Mouse (Mus musculus) CH12.LX (cell line): ENCODE measurements around the gene Fcer2a. TPM values are rescaled to one million over a fixed set of nuclear protein-coding genes. Genes with fewer than 3 reads are reported as not detected.

Source experiments
- DNase-seq: peaks from one replicate; pipeline ENCODE4 v3.0.0-alpha.2; 2013; ENCODE audit errors: extremely low read depth
- H3K27ac ChIP-seq: 2 replicates; pipeline ENCODE4 v1.5.1; 2012; ENCODE audit warnings: low read depth, mild to moderate bottlenecking, control low read depth, moderate library complexity; ENCODE audit not compliant: insufficient read depth
- H3K27me3 ChIP-seq: replicated peaks from 2 replicates; pipeline ENCODE3; 2012; ENCODE audit warnings: inconsistent platforms
- H3K36me3 ChIP-seq, 2 experiments: replicated peaks in 1 of 2; 2 replicates each; pipeline versions ENCODE3 to v1.6.1; 2012; ENCODE audit warnings: inconsistent platforms in 1 of 2, low read length in 1 of 2, mild to moderate bottlenecking in 1 of 2, mixed read lengths in 1 of 2, moderate library complexity in 1 of 2; ENCODE audit not compliant: control insufficient read depth in 1 of 2, insufficient read depth in 1 of 2
- H3K4me1 ChIP-seq, 2 experiments: 2 replicates each; pipeline ENCODE4 v1.6.1; 2012; ENCODE audit warnings: inconsistent platforms in 1 of 2, moderate library complexity in 1 of 2; ENCODE audit not compliant: insufficient read depth in 2 of 2, control insufficient read depth in 1 of 2
- H3K4me2 ChIP-seq: 2 replicates; pipeline ENCODE4 v1.6.1; 2012; ENCODE audit warnings: low read depth, mild to moderate bottlenecking, control low read depth; ENCODE audit not compliant: poor library complexity, insufficient read depth, severe bottlenecking
- H3K4me3 ChIP-seq, 3 experiments: fragments of 150-350 bp in 1 of 3; sonication (generic) in 1 of 3; replicated peaks in 1 of 3; 2 replicates each; pipeline versions ENCODE3 to v1.5.1; 2011 to 2012; ENCODE audit warnings: low read depth in 2 of 3, low read length in 2 of 3, mild to moderate bottlenecking in 2 of 3, moderate library complexity in 2 of 3, control low read depth in 1 of 3, improper control_type of control experiment in 1 of 3, inconsistent platforms in 1 of 3, mixed read lengths in 1 of 3; ENCODE audit not compliant: poor library complexity in 1 of 3
- H3K79me2 ChIP-seq: replicated peaks from 2 replicates; pipeline ENCODE4 v1.6.1; 2012; ENCODE audit warnings: mild to moderate bottlenecking, moderate library complexity; ENCODE audit not compliant: control insufficient read depth, poor library complexity, insufficient read depth, severe bottlenecking; ENCODE audit errors: extremely low read depth
- H3K9ac ChIP-seq: 2 replicates; pipeline ENCODE4 v1.6.1; 2012; ENCODE audit warnings: low read depth, mild to moderate bottlenecking, control low read depth, moderate library complexity; ENCODE audit not compliant: insufficient read depth
- H3K9me3 ChIP-seq: replicated peaks from 2 replicates; pipeline ENCODE3; 2012; ENCODE audit warnings: low read length, inconsistent platforms, mixed read lengths
- BHLHE40 ChIP-seq: IDR thresholded peaks from 2 replicates; pipeline ENCODE4 v1.6.1; 2011; ENCODE audit warnings: mild to moderate bottlenecking, low read depth, low read length, improper control_type of control experiment
- CHD1 ChIP-seq: IDR thresholded peaks from 2 replicates; pipeline ENCODE4 v1.6.1; 2012; ENCODE audit warnings: low read depth, low read length, improper control_type of control experiment, inconsistent platforms
- CHD2 ChIP-seq: IDR thresholded peaks from 2 replicates; pipeline ENCODE4 v1.6.1; 2011; ENCODE audit warnings: low read length, improper control_type of control experiment
- CTCF ChIP-seq, 2 experiments: IDR thresholded peaks in 1 of 2; conservative IDR thresholded peaks in 1 of 2; 2 replicates each; pipeline ENCODE4 v1.5.1; 2011 to 2012; ENCODE audit warnings: low read depth in 2 of 2, low read length in 2 of 2, improper control_type of control experiment in 1 of 2, inconsistent platforms in 1 of 2, mild to moderate bottlenecking in 1 of 2, moderate library complexity in 1 of 2
- E2F4 ChIP-seq: IDR thresholded peaks from 2 replicates; pipeline ENCODE4 v1.6.1; 2011; ENCODE audit warnings: low read depth, low read length, improper control_type of control experiment; ENCODE audit not compliant: insufficient replicate concordance
- ELF1 ChIP-seq: IDR thresholded peaks from 2 replicates; pipeline ENCODE4 v1.6.1; 2014; ENCODE audit warnings: low read depth, mild to moderate bottlenecking, inconsistent platforms, low read length, improper control_type of control experiment
- EP300 ChIP-seq: IDR thresholded peaks from 2 replicates; pipeline ENCODE4 v1.6.1; 2011; ENCODE audit warnings: low read length, improper control_type of control experiment
- HCFC1 ChIP-seq: IDR thresholded peaks from 2 replicates; pipeline ENCODE4 v1.6.1; 2012; ENCODE audit warnings: low read depth, mild to moderate bottlenecking, inconsistent platforms, low read length, improper control_type of control experiment
- JUND ChIP-seq: conservative IDR thresholded peaks from 2 replicates; pipeline ENCODE4 v1.6.1; 2011; ENCODE audit warnings: low read depth, low read length, improper control_type of control experiment
- KAT2A ChIP-seq: IDR thresholded peaks from 2 replicates; pipeline ENCODE4 v1.6.1; 2012; ENCODE audit warnings: low read length, improper control_type of control experiment, inconsistent platforms; ENCODE audit not compliant: insufficient replicate concordance
- MAX ChIP-seq: IDR thresholded peaks from 2 replicates; pipeline ENCODE4 v1.6.1; 2011; ENCODE audit warnings: low read length, improper control_type of control experiment
- MAZ ChIP-seq: IDR thresholded peaks from 2 replicates; pipeline ENCODE4 v1.6.1; 2012; ENCODE audit warnings: low read depth, mild to moderate bottlenecking, inconsistent platforms, low read length, improper control_type of control experiment, moderate library complexity
- MEF2A ChIP-seq: IDR thresholded peaks from 2 replicates; pipeline ENCODE4 v1.6.1; 2014; ENCODE audit warnings: low read depth, mild to moderate bottlenecking, inconsistent platforms, low read length, improper control_type of control experiment, borderline replicate concordance
- MXI1 ChIP-seq: IDR thresholded peaks from 2 replicates; pipeline ENCODE4 v1.6.1; 2011; ENCODE audit warnings: mild to moderate bottlenecking, low read depth, low read length, improper control_type of control experiment
- MYC ChIP-seq: IDR thresholded peaks from 2 replicates; pipeline ENCODE4 v1.6.1; 2011; ENCODE audit warnings: low read depth, mild to moderate bottlenecking, improper control_type of control experiment, low read length
- NRF1 ChIP-seq: IDR thresholded peaks from 2 replicates; pipeline ENCODE4 v1.6.1; 2014; ENCODE audit warnings: low read depth, mild to moderate bottlenecking, inconsistent platforms, low read length, improper control_type of control experiment, moderate library complexity
- POLR2AphosphoS2 ChIP-seq: IDR thresholded peaks from 2 replicates; pipeline ENCODE4 v1.6.1; 2011; ENCODE audit warnings: low read depth, low read length, improper control_type of control experiment
- RCOR1 ChIP-seq: conservative IDR thresholded peaks from 2 replicates; pipeline ENCODE4 v1.6.1; 2012; ENCODE audit warnings: low read depth, mild to moderate bottlenecking, inconsistent platforms, low read length, improper control_type of control experiment
- SIN3A ChIP-seq: IDR thresholded peaks from 2 replicates; pipeline ENCODE4 v1.6.1; 2012; ENCODE audit warnings: low read length, improper control_type of control experiment, inconsistent platforms
- SMC3 ChIP-seq: IDR thresholded peaks from 2 replicates; pipeline ENCODE4 v1.6.1; 2011; ENCODE audit warnings: low read depth, low read length, improper control_type of control experiment
- TBP ChIP-seq: conservative IDR thresholded peaks from 2 replicates; pipeline ENCODE4 v1.6.1; 2011; ENCODE audit warnings: low read depth, low read length, improper control_type of control experiment
- UBTF ChIP-seq: IDR thresholded peaks from 2 replicates; pipeline ENCODE4 v1.6.1; 2012; ENCODE audit warnings: low read depth, mild to moderate bottlenecking, inconsistent platforms, low read length, improper control_type of control experiment, moderate library complexity
- USF1 ChIP-seq: IDR thresholded peaks from 2 replicates; pipeline ENCODE4 v1.6.1; 2014; ENCODE audit warnings: low read depth, mild to moderate bottlenecking, inconsistent platforms, low read length, improper control_type of control experiment
- USF2 ChIP-seq: conservative IDR thresholded peaks from 2 replicates; pipeline ENCODE4 v1.6.1; 2011; ENCODE audit warnings: low read depth, low read length, improper control_type of control experiment
- ZMIZ1 ChIP-seq: IDR thresholded peaks from 2 replicates; pipeline ENCODE4 v1.6.1; 2012; ENCODE audit warnings: low read depth, mild to moderate bottlenecking, inconsistent platforms, low read length, improper control_type of control experiment
- dilution Hi-C: fragments of 300-500 bp; cut with MboI; formaldehyde crosslinking; loops from 2 replicates; pipeline ENCODE4 v1.14.3; 2020; ENCODE audit warnings: low sequenced_read_pairs; ENCODE audit not compliant: extremely low pct_unique_long_range_greater_than_20kb, extremely low pct_ligation_motif_present
- in situ Hi-C: fragments of 300-500 bp; cut with MboI; formaldehyde crosslinking; loops from 3 replicates; pipeline ENCODE4 v1.14.3; 2019; ENCODE audit warnings: low sequenced_read_pairs, low pct_ligation_motif_present, low pct_unique_long_range_greater_than_20kb, mixed read lengths
- polyA plus RNA-seq: library from polyadenylated mRNA; unstranded; fragments of >175 nt; gene quantifications from 2 replicates; pipeline ENCODE4 v1.2.1, GENCODE M21; 2012; ENCODE audit warnings: low read depth; ENCODE audit not compliant: insufficient read length
- total RNA-seq, 2 experiments: library from RNA; depleted of rRNA; stranded (reverse); fragments of 300-350 nt in 1 of 2; fragments of >200 nt in 1 of 2; gene quantifications; 2 replicates each; pipeline ENCODE4 v1.2.3; 2012 to 2014

Gene Fcer2a
- total and polyA plus RNA-seq, 3 experiments = 1.5 to 15.6 (median 3.7) TPM

GRCm38 (mm10) chr8:3648990-3649389 is 45.0 kb downstream of the Fcer2a start:
- H3K4me2 ChIP-seq = no peak overlapping the region
- no peak for DNase-seq
- dilution Hi-C loops = no loop called here

GRCm38 (mm10) chr8:3648268-3648667 is 45.7 kb downstream of the Fcer2a start:
- no peaks in the 10 kb centered on the region for H3K79me2 ChIP-seq
- H3K4me1 ChIP-seq = peaks cover 0 to 13% of the 10 kb centered on the region in 2 experiments; a peak in 2 of 4 replicates
- H3K4me2 ChIP-seq = no peak overlapping the region
- peaks cover 0 to under 1% of the 10 kb centered on the region in 2 experiments for H3K36me3 ChIP-seq
- H3K4me3 ChIP-seq = no peak overlapping the region
- in situ Hi-C loops (no loop called here), dilution Hi-C loops (no loop called here)
- no peak overlapping the region for H3K9ac ChIP-seq
- no peaks in the 10 kb centered on the region for H3K9me3 ChIP-seq
- no peak for TF ChIP-seq SIN3A
- no peak for TF ChIP-seq BHLHE40
- TF ChIP-seq KAT2A = no peak
- TF ChIP-seq CHD2 = no peak
- TF ChIP-seq ZMIZ1 = no peak
- no peak for TF ChIP-seq TBP
- TF ChIP-seq E2F4 = no peak
- no peak for TF ChIP-seq USF2
- no peaks in the 10 kb centered on the region for H3K27me3 ChIP-seq
- DNase-seq = no peak
- H3K27ac ChIP-seq = no peak overlapping the region

More at GRCm38 (mm10) chr8:3648990-3649389, 45.0 kb downstream of the Fcer2a start:
- no peaks in the 10 kb centered on the region for H3K79me2 ChIP-seq
- no peaks in the 10 kb centered on the region for H3K27me3 ChIP-seq
- H3K4me3 ChIP-seq = no peak overlapping the region
- H3K4me1 ChIP-seq = peaks cover 0 to 9% of the 10 kb centered on the region in 2 experiments; a peak in 2 of 4 replicates
- in situ Hi-C loops = no loop called here
- H3K36me3 ChIP-seq = no peaks in the 10 kb centered on the region
- no peaks in the 10 kb centered on the region for H3K9me3 ChIP-seq
- H3K27ac ChIP-seq = no peak overlapping the region
- TF ChIP-seq CTCF (conservative IDR thresholded peaks at IDR 0.05 in 1 of 2, IDR thresholded peaks at IDR 0.05 in 1 of 2; ENCODE audit: low read depth in 2 of 2, low read length in 2 of 2) (no peak), ZMIZ1 (no peak), MEF2A (no peak), USF1 (no peak), MXI1 (no peak), HCFC1 (no peak), SMC3 (no peak), UBTF (no peak), ELF1 (no peak), TBP (no peak), RCOR1 (no peak), MYC (no peak), MAX (no peak), EP300 (no peak), MAZ (no peak), POLR2AphosphoS2 (no peak), JUND (no peak), BHLHE40 (no peak), NRF1 (no peak), CHD1 (no peak)
- no peak overlapping the region for H3K9ac ChIP-seq
